Mouse (Mus musculus) adrenal gland, adult 18-20 months (tissue): ENCODE results near the gene Mbnl3. TPM values are rescaled to one million over a fixed set of nuclear protein-coding genes. Genes with fewer than 3 reads are reported as not detected.

ENCODE experiments used
- microRNA-seq, 2 experiments: library from miRNA; unstranded; fragments of <30 nt; microRNA quantifications; one replicate each; pipeline ENCODE4 v1.2.0; 2021; ENCODE audit warnings: borderline number of aligned reads in 2 of 2
- total RNA-seq, 2 experiments: library from RNA; stranded (reverse); gene quantifications; 1 replicate in 1 of 2; 2 replicates in 1 of 2; pipeline ENCODE4 v1.2.3; 2021

The Mbnl3 gene
- total RNA-seq, 2 experiments from 2014 or later: 4.4 to 7.6 TPM

Small RNA genes lying within 50 kb of the gene (microRNA-seq; reads per million reads assigned to microRNA genes)
- 0 reads per million in 2 experiments for gene Gm23417

Other genes starting within 250 kb of the Mbnl3 start
- 10 to 100 TPM; 24.9 to 30.6 TPM for gene Rap2c, start 188.5 kb downstream of the Mbnl3 start, total RNA-seq